Mouse (Mus musculus) hindbrain, embryonic 15.5 days (tissue): ENCODE measurements around the gene Slc38a6. TPM values are rescaled to one million over a fixed set of nuclear protein-coding genes. Genes with fewer than 3 reads are reported as not detected.

Source experiments
- ATAC-seq: fragments of 200-750 bp; cut with Nextera tagmentation; 2 replicates; pipeline ENCODE4 v1.8.0; 2017; ENCODE audit warnings: low read depth, moderate number of reproducible peaks, moderate TSS enrichment; ENCODE audit not compliant: low FRiP score
- H3K27ac ChIP-seq: fragments of 300-500 bp; sonication (generic); replicated peaks from 2 replicates; pipeline ENCODE4 v1.5.1; 2015; ENCODE audit warnings: mild to moderate bottlenecking, inconsistent platforms
- H3K27me3 ChIP-seq: fragments of 300-500 bp; sonication (generic); 2 replicates; pipeline ENCODE4 v1.6.1; 2015; ENCODE audit warnings: control low read depth, inconsistent platforms
- H3K36me3 ChIP-seq: fragments of 300-500 bp; sonication (generic); 2 replicates; pipeline ENCODE4 v1.6.1; 2015; ENCODE audit warnings: control low read depth, inconsistent platforms
- H3K4me1 ChIP-seq: fragments of 300-500 bp; sonication (generic); replicated peaks from 2 replicates; pipeline ENCODE4 v1.6.1; 2015; ENCODE audit warnings: control low read depth, inconsistent platforms
- H3K4me2 ChIP-seq: fragments of 300-500 bp; sonication (generic); 2 replicates; pipeline ENCODE4 v1.6.1; 2015; ENCODE audit warnings: moderate library complexity, mild to moderate bottlenecking, inconsistent platforms
- H3K4me3 ChIP-seq: fragments of 300-500 bp; sonication (generic); 2 replicates; pipeline ENCODE4 v1.5.1; 2015; ENCODE audit warnings: mild to moderate bottlenecking, inconsistent platforms
- H3K9ac ChIP-seq: fragments of 300-500 bp; sonication (generic); 2 replicates; pipeline ENCODE4 v1.6.1; 2015; ENCODE audit warnings: inconsistent platforms
- H3K9me3 ChIP-seq: fragments of 300-500 bp; sonication (generic); 2 replicates; pipeline ENCODE4 v1.6.1; 2016; ENCODE audit warnings: control low read depth, inconsistent platforms
- WGBS: fragments of 180-500 bp; shearing (Covaris S2); methylation state at CpG from one replicate; pipeline ENCODE4 v1.1.7; 2015; 5-methylcytosine and 5-hydroxymethylcytosine counted together
- polyA plus RNA-seq: library from polyadenylated mRNA; unstranded; fragments of >200 nt; fragmentation: Nextera tagmentation; extraction: Ambion mirVana; gene quantifications from 2 replicates; pipeline ENCODE4 v1.2.1, GENCODE M21; 2015

Gene Slc38a6
- polyA plus RNA-seq, 1 experiment from 2014 or later: 9.1 TPM

GRCm38 (mm10) chr12:73402137-73402712 lies 115.6 kb downstream of the Slc38a6 start:
- Histone ChIP-seq H3K4me2 (no peak overlapping the region), H3K27me3 (no peaks in the 10 kb centered on the region), H3K36me3 (no peaks in the 10 kb centered on the region), H3K4me3 (no peak overlapping the region), H3K9me3 (no peaks in the 10 kb centered on the region), H3K27ac (no peak overlapping the region), H3K9ac (no peak overlapping the region), H3K4me1 (no peaks in the 10 kb centered on the region)
- 82% methylated on average over 5 of the region's 5 CpGs for WGBS
- no peak for ATAC-seq

DNA sequence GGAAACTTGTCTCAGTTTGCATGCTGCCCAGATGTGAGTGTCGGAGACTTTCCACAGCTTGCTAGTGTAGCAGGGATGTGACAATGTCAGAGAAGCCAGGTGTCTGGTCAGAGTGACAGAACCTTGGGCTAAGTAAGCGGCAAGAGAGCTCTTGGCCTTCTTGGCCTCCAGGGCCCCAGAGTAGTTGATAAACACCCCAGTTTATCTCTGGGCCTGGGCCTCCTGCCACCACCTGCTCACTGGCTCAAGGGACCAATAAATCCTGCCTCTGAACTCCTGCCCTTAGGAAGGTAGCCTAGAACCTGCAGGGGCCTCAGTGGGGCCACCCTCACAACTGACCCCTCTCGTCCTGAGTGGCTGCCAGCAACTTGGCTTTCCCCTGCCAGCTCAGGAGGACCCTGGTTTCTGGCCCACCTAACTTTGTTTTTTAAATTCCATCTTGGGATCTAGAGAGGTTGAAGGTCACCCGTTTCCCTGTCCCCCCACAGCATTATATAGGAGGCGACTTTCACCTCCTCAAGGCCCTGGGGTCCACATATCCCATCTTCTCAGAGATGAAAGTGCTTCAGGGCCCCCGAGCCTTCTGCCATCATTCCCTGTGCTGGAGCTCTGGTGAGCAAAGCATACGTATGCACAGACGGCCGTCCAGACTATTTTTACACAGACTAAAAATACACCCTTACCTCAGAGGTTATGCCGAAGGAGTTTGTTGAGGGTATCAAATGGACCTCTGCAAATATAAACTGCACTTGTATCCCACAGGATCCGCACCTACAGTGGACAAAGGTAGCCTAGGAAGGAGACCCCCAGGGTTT lies 116.5 kb downstream of the Slc38a6 start:
- WGBS: 92% methylated on average over 11 of the region's 11 CpGs
- H3K9me3 ChIP-seq: no peaks in the 10 kb centered on the region
- no peaks in the 10 kb centered on the region for H3K36me3 ChIP-seq
- no peak overlapping the region for H3K27ac ChIP-seq
- no peak overlapping the region for H3K9ac ChIP-seq
- ATAC-seq: no peak
- no peaks in the 10 kb centered on the region for H3K27me3 ChIP-seq
- H3K4me1 ChIP-seq: no peaks in the 10 kb centered on the region
- no peak overlapping the region for H3K4me3 ChIP-seq
- no peak overlapping the region for H3K4me2 ChIP-seq

Other genes with a start within 250 kb of the Slc38a6 start
- gene Six1, start 232.9 kb upstream of the Slc38a6 start, polyA plus RNA-seq: 0.65 and 1.5 TPM in 2 replicates
- 0.43 and 0.47 TPM in 2 replicates for gene Six4, start 173.3 kb upstream of the Slc38a6 start, polyA plus RNA-seq
- gene Mnat1, start 163.1 kb upstream of the Slc38a6 start, polyA plus RNA-seq: 15.9 and 16.4 TPM in 2 replicates
- 14.8 and 15.2 TPM in 2 replicates for gene Trmt5, start 69 bp upstream of the Slc38a6 start, polyA plus RNA-seq